Mouse (Mus musculus) heart, embryonic 10.5 days (tissue): ENCODE data around the gene Ube2z. TPM values are rescaled to one million over a fixed set of nuclear protein-coding genes. Genes with fewer than 3 reads are reported as not detected.

Experiments
- DNase-seq: peaks from one replicate; pipeline ENCODE4 v3.0.0-alpha.2; 2017; ENCODE audit warnings: low spot score
- H3K27ac ChIP-seq: fragments of 300-500 bp; sonication (generic); 2 replicates; pipeline ENCODE4 v1.5.1; 2016; ENCODE audit warnings: mild to moderate bottlenecking
- H3K27me3 ChIP-seq: fragments of 300-500 bp; sonication (generic); 2 replicates; pipeline ENCODE4 v1.6.1; 2016; ENCODE audit warnings: mild to moderate bottlenecking; ENCODE audit not compliant: poor library complexity, insufficient read depth, severe bottlenecking
- H3K36me3 ChIP-seq: fragments of 300-500 bp; sonication (generic); 2 replicates; pipeline ENCODE4 v1.6.1; 2016; ENCODE audit warnings: mild to moderate bottlenecking, moderate library complexity
- H3K4me1 ChIP-seq: fragments of 300-500 bp; sonication (generic); 2 replicates; pipeline ENCODE4 v1.6.1; 2016; ENCODE audit warnings: mild to moderate bottlenecking
- H3K4me3 ChIP-seq: fragments of 300-500 bp; sonication (generic); 2 replicates; pipeline ENCODE4 v1.5.1; 2016; ENCODE audit warnings: mild to moderate bottlenecking, moderate library complexity
- H3K9me3 ChIP-seq: fragments of 300-500 bp; sonication (generic); 2 replicates; pipeline ENCODE4 v1.6.1; 2016; ENCODE audit warnings: mild to moderate bottlenecking, moderate library complexity
- WGBS: fragments of 180-500 bp; shearing (Covaris S2); methylation state at CpG from one replicate; pipeline ENCODE4 v1.1.7; 2016; 5-methylcytosine and 5-hydroxymethylcytosine counted together
- polyA plus RNA-seq: library from polyadenylated mRNA; unstranded; fragments of >200 nt; fragmentation: Nextera tagmentation; extraction: Ambion mirVana; gene quantifications from 2 replicates; pipeline ENCODE4 v1.2.1, GENCODE M21; 2016

Gene Ube2z
- polyA plus RNA-seq, 1 experiment from 2014 or later: 44.4 TPM

- H3K27me3 ChIP-seq: no peaks in the 10 kb centered on the region
- no peak for DNase-seq
- H3K36me3 ChIP-seq: peaks cover 75% of the 10 kb centered on the region
- H3K4me3 ChIP-seq: no peak overlapping the region
- no peaks in the 10 kb centered on the region for H3K9me3 ChIP-seq
- no peaks in the 10 kb centered on the region for H3K4me1 ChIP-seq
- no peak overlapping the region for H3K27ac ChIP-seq
- 89% methylated on average over 4 of the region's 4 CpGs for WGBS
Measured at GRCm38 (mm10) chr11:96047469-96048373, 17.5 kb downstream of the Ube2z start.

DNA sequence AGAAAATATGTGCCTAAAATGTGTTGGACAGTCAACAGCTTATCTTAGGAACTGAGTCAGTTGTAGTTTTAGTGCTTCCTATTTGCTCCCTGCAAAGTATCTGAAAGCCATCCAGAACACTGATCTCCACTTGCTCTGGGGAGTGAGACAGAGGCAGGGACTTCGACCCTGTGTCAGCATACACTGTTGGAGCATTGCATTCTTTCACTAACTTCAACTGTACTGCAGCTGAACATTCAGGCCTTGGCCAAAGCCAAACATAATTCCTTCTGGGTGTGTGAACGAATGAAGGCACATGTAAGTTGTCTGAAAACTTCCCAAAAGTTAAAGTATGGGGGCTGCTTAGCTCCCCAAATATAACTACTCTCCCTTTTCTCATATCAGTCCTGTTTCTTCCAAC lies 18.4 kb downstream of the Ube2z start:
- Histone ChIP-seq H3K4me1 (no peaks in the 10 kb centered on the region), H3K36me3 (peaks cover 71% of the 10 kb centered on the region), H3K27ac (no peak overlapping the region), H3K9me3 (no peaks in the 10 kb centered on the region), H3K4me3 (no peak overlapping the region), H3K27me3 (no peaks in the 10 kb centered on the region)
- 83% methylated on average over 2 of the region's 2 CpGs for WGBS
- DNase-seq: no peak

DNA sequence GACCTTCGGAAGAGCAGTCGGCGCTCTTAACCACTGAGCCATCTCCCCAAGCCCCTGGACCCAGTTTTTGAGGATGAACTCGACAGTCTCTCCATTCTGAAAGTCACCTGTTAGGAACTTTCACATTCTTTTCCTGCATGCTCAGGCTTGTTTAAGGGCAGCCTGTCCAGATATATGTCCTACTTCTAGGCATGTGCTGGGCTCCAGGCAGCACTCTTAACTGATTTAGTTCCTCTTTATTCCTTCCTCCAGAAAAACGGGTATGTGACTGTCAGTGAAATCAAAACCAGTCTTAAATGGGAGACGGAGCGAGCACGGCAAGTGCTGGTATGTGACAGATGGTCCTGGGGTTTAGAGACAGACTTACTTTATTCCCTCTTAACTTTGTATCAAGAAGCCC lies 19.2 kb downstream of the Ube2z start:
- DNase-seq: no peak
- H3K4me1 ChIP-seq: no peaks in the 10 kb centered on the region
- H3K4me3 ChIP-seq: no peak overlapping the region
- H3K27me3 ChIP-seq: no peaks in the 10 kb centered on the region
- no peaks in the 10 kb centered on the region for H3K9me3 ChIP-seq
- WGBS: 85% methylated on average over 8 of the region's 8 CpGs
- H3K36me3 ChIP-seq: peaks cover 68% of the 10 kb centered on the region
- no peak overlapping the region for H3K27ac ChIP-seq

DNA sequence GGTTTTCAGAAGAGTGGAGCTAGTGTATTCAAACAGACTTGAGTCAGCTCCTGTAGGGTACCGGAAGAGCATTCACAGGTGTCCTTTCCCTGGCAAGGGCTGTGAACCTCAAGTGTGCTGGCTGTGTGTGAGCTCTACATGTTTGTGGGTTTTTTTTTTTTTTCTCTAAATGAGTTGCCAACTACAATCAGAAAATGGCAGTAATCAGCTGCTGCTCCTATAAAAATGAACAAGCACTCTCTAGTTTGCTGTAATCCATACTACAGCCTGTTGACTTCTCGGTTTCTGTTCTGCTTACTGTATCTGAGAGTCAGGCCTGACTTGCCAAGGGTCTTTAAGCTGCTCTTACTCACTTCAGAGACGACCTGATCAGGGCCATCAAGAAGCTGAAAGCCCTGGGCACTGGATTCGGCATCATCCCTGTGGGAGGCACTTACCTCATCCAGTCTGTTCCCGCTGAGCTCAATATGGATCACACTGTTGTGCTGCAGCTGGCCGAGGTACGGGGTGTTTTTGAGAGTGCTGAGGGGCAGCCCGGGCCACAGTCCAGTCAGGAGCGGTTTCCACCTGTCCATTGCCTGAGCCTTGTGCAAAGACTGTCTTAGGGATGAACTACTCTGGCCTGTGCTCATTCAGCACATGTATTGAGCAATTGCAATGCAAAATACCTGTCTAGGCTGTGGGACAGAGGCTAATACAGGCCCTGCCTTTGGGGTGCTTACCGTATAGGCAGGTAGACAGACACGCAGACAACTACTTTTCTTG lies 20.2 kb downstream of the Ube2z start:
- 83% methylated on average over 11 of the region's 11 CpGs for WGBS
- Histone ChIP-seq H3K27me3 (no peaks in the 10 kb centered on the region), H3K4me3 (no peak overlapping the region), H3K36me3 (peaks cover 65% of the 10 kb centered on the region), H3K9me3 (no peaks in the 10 kb centered on the region), H3K27ac (no peak overlapping the region), H3K4me1 (no peaks in the 10 kb centered on the region)
- no peak for DNase-seq

DNA sequence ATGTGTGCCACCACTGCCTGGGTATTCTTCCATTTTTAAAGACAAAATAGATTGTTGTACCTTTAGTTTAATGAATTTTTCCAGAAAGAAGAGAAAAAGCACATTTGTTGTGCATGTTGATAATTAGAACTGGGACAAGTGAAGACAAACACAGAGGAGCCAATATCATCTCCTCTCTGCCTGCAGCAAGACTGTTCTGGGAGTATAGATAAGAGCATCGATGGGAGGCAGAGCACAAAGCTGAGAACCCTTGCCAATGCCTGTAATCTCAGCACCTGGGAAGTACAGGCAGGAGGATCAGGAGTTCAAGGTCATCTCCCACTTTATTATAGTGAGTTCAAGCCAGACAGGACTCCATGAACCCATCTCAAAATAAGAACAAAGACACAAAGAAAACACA lies 26.6 kb downstream of the Ube2z start:
- H3K4me1 ChIP-seq: peaks cover 11% of the 10 kb centered on the region
- no peaks in the 10 kb centered on the region for H3K27me3 ChIP-seq
- H3K4me3 ChIP-seq: no peak overlapping the region
- DNase-seq: no peak
- WGBS: 53% methylated on average over 1 of the region's 1 CpGs
- peaks cover 38% of the 10 kb centered on the region for H3K36me3 ChIP-seq
- no peak overlapping the region for H3K27ac ChIP-seq
- H3K9me3 ChIP-seq: no peaks in the 10 kb centered on the region

GRCm38 (mm10) chr11:96037499-96037898 lies 27.7 kb downstream of the Ube2z start:
- no peak for DNase-seq
- H3K27me3 ChIP-seq: no peaks in the 10 kb centered on the region
- peaks cover 30% of the 10 kb centered on the region for H3K36me3 ChIP-seq
- no peak overlapping the region for H3K4me3 ChIP-seq
- 88% methylated on average over 5 of the region's 5 CpGs for WGBS
- H3K27ac ChIP-seq: no peak overlapping the region
- H3K9me3 ChIP-seq: no peaks in the 10 kb centered on the region
- H3K4me1 ChIP-seq: peaks cover 11% of the 10 kb centered on the region

- H3K36me3 ChIP-seq: peaks cover 14% of the 10 kb centered on the region
- H3K9me3 ChIP-seq: no peaks in the 10 kb centered on the region
- no peak for DNase-seq
- H3K27me3 ChIP-seq: no peaks in the 10 kb centered on the region
- H3K4me1 ChIP-seq: peaks cover 11% of the 10 kb centered on the region
- 8% methylated on average over 6 of the region's 6 CpGs for WGBS
- H3K27ac ChIP-seq: peak overlapping the region; percentile 91
- H3K4me3 ChIP-seq: peak overlapping the region; percentile 91
Measured at GRCm38 (mm10) chr11:96035133-96035532, 30.1 kb downstream of the Ube2z start.

GRCm38 (mm10) chr11:96034596-96035052 lies 30.6 kb downstream of the Ube2z start, which contains the start of gene Snf8:
Snf8 (plus strand) TSS chr11:96034885.
- peaks cover 11% of the 10 kb centered on the region for H3K4me1 ChIP-seq
- H3K4me3 ChIP-seq: peak within 1 kb of the TSS; percentile 91
- H3K9me3 ChIP-seq: no peaks in the 10 kb centered on the region
- peaks cover 14% of the 10 kb centered on the region for H3K36me3 ChIP-seq
- H3K27ac ChIP-seq: peak within 1 kb of the TSS; percentile 91
- under 1% methylated on average over 29 of the region's 29 CpGs for WGBS
- DNase-seq: peak; percentile 97
- H3K27me3 ChIP-seq: no peaks in the 10 kb centered on the region

DNA sequence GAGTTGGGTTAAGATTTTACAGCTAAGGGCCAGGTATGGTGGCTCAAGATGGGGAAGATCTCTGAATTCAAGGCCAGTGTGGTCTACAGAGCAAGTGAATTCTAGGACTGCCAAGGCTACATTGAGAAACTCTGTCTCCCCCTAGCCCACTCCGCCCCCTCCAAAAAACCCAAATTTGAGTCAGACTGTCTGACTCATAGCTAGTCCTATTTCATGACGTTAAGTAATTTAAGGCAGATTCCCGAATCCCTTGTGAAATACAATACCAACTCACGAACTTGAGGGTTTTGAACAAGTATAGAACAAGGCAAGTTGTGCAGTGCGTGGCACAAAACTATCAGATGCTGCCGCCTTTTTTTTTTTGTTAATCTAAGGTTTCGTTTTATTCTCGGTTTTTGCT lies 31.1 kb downstream of the Ube2z start:
- WGBS: 50% methylated on average over 8 of the region's 8 CpGs
- Histone ChIP-seq H3K4me1 (peaks cover 11% of the 10 kb centered on the region), H3K36me3 (peaks cover 10% of the 10 kb centered on the region), H3K27ac (peak overlapping the region; percentile 91), H3K27me3 (no peaks in the 10 kb centered on the region), H3K4me3 (peak overlapping the region; percentile 91), H3K9me3 (no peaks in the 10 kb centered on the region)
- no peak for DNase-seq

DNA sequence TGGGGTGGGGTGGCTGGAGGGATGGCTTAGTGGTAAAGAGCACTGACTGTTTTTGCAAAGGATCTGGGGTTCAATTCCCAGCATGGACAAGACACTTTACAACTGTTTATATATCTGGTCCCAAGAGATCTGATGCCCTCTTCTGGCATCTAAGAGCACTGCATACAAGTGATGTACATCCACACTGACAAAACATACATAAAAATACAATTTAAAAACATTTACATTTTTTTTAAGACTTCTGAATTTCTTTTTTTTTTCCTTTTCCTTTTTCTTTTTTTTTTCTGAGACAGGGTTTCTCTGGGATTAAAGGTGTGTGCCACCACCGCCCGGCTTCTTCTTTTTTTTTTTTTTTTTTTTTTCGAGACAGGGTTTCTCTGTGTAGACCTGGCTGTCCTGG lies 31.9 kb downstream of the Ube2z start:
- Histone ChIP-seq H3K36me3 (peaks cover 7% of the 10 kb centered on the region; the same call in 1 of the 2 replicates), H3K4me3 (no peak overlapping the region), H3K27me3 (no peaks in the 10 kb centered on the region), H3K4me1 (peaks cover 8% of the 10 kb centered on the region; the same call in 1 of the 2 replicates), H3K27ac (no peak overlapping the region), H3K9me3 (no peaks in the 10 kb centered on the region)
- DNase-seq: no peak
- WGBS: 96% methylated on average over 3 of the region's 3 CpGs

DNA sequence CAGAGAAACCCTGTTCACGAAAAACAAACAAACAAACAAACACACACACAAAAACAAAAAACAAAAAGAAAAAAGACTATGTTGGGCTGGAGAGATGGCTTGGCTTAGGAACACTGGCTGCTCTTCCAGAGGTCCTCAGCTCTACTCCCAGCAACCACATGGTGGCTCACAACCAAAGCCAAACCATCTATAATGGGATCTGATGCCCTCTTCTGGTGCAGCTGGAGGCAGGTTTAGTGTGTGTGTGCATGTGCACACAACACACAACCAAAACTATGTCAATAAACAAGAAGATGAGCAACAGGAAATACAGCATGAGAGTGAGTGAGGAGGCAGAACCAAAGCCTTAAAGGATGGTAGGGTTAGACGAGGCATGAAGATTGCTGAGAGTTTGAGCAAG lies 33.5 kb downstream of the Ube2z start:
- Histone ChIP-seq H3K27me3 (peaks cover 2% of the 10 kb centered on the region; the same call in 1 of the 2 replicates), H3K9me3 (no peaks in the 10 kb centered on the region), H3K4me3 (no peak overlapping the region), H3K27ac (no peak overlapping the region), H3K4me1 (peaks cover 8% of the 10 kb centered on the region; the same call in 1 of the 2 replicates), H3K36me3 (peaks cover 2% of the 10 kb centered on the region; the same call in 1 of the 2 replicates)
- 76% methylated on average over 2 of the region's 2 CpGs for WGBS
- DNase-seq: no peak

DNA sequence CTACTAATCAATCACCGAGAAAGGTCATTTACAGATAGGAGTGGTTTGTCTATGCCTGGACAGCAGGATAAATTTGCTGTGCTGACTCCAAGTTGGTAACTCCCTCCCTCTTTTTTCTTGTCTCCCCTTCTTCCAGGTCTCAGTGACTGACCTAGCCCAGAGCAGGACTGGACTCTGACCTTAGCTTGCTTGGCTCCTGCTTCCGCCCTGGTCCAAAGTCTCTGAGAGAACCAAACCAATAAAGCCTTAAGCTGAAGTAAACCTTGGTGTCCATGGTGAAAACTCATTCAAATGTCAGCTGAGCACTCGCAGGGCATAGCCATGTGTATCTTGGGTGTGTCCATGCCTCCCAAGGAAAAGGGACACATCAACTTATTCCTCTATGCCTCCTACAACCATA lies 34.6 kb downstream of the Ube2z start:
- no peak for DNase-seq
- Histone ChIP-seq H3K36me3 (no peaks in the 10 kb centered on the region), H3K27me3 (peaks cover 6% of the 10 kb centered on the region; the same call in 1 of the 2 replicates), H3K4me1 (peaks cover 5% of the 10 kb centered on the region; the same call in 1 of the 2 replicates), H3K9me3 (no peaks in the 10 kb centered on the region), H3K4me3 (no peak overlapping the region), H3K27ac (no peak overlapping the region)
- 88% methylated on average over 3 of the region's 3 CpGs for WGBS

- H3K36me3 ChIP-seq: no peaks in the 10 kb centered on the region
- H3K4me1 ChIP-seq: no peaks in the 10 kb centered on the region
- DNase-seq: no peak
- no peaks in the 10 kb centered on the region for H3K9me3 ChIP-seq
- 46% methylated on average over 5 of the region's 5 CpGs for WGBS
- no peak overlapping the region for H3K27ac ChIP-seq
- no peak overlapping the region for H3K4me3 ChIP-seq
- peaks cover 6% of the 10 kb centered on the region; the same call in 1 of the 2 replicates for H3K27me3 ChIP-seq
Measured at GRCm38 (mm10) chr11:96028130-96028529, 37.1 kb downstream of the Ube2z start.
